Mouse (Mus musculus) T-helper 2 cell (primary cell): Measurements from ENCODE around the gene Snx14.

Experiments used
- in situ Hi-C: fragments of 300-600 bp; cut with MboI, MseI; formaldehyde crosslinking; loops from one replicate; pipeline ENCODE4 v1.15.1; 2025; ENCODE audit warnings: high pct_unique_total_duplicates

Snx14 gene

GRCm38 (mm10) chr9:88388826-88389225 is 49.9 kb downstream of the Snx14 start:
- in situ Hi-C loops: no loop called here

- in situ Hi-C loops: no loop called here
Measured at GRCm38 (mm10) chr9:88380542-88380941, 58.2 kb downstream of the Snx14 start.

GRCm38 (mm10) chr9:88380076-88380475 is 58.7 kb downstream of the Snx14 start:
- in situ Hi-C loops: no loop called here

GRCm38 (mm10) chr9:88379057-88379456 is 59.7 kb downstream of the Snx14 start:
- in situ Hi-C loops: no loop called here

GRCm38 (mm10) chr9:88377483-88377882 is 61.3 kb downstream of the Snx14 start:
- in situ Hi-C loops: no loop called here

DNA sequence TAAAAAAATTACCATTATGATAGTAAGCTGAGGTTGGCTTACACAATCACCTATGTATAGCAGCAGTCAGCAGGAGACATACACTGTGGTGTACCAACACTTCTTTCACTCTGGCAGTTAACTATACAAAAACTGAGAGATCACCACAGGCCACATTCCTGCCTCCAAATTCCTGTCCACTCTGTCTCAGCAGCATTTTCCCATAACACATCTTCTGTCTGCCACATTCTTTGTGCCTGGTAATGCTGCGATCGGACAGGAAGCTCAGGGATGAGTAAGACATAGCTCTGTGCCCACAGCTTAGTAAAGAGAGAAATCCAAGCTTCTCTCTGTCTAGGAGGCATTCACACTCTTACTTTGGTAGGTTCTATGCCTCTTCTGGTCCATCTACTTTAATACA is 65.8 kb downstream of the Snx14 start:
- in situ Hi-C loops: no loop called here

- in situ Hi-C loops: no loop called here
Measured at GRCm38 (mm10) chr9:88371201-88371600, 67.6 kb downstream of the Snx14 start.

DNA sequence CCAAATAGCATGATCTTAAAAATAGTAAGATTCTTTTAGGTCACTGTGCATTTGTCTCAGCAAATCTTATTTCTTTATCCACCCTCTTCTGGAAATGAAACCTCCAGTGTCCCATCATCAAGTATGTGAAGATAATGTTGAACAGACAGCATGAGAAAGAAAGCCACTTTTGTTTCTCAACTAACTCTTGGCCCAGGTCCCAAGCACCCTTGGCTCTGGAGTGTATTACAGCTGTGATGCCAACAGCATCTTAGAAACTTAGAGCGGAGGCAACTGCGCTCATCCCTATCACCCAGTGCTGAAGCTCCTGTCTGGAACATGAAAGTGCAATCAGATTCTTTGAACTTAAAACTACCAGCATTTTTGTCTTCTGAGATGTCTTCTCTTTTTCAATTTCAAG is 69.1 kb downstream of the Snx14 start:
- in situ Hi-C loops: loop anchor here (10.0 kb wide), 1 partner anchor 1105 kb away; no protein-coding TSS in a partner anchor

- in situ Hi-C loops: loop anchor here (10.0 kb wide), 1 partner anchor 1104 kb away; no protein-coding TSS in a partner anchor
Measured at GRCm38 (mm10) chr9:88368476-88368875, 70.3 kb downstream of the Snx14 start.

GRCm38 (mm10) chr9:88367751-88368150 is 71.0 kb downstream of the Snx14 start:
- in situ Hi-C loops: loop anchor here (10.0 kb wide), 1 partner anchor 1103 kb away; no protein-coding TSS in a partner anchor

DNA sequence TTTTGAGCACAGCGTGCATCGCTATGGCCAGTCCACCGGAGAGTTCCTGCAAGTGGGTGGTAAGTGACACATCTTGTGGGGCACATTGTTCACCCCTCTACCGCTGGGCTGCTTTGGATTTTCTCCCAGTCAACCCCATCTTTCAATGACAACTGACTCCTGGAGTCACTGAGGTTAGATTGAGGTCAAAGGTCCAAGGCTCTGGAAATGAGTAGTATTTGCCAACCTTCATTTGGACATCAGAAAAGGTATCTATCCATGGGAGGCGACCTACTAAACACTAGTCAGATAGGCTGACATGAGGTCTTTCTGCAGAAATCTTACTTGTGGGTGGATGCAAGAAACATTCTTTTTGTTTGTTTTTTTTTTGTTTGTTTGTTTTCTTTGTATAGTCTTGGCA is 71.4 kb downstream of the Snx14 start:
- in situ Hi-C loops: loop anchor here (10.0 kb wide), 1 partner anchor 1103 kb away; no protein-coding TSS in a partner anchor

GRCm38 (mm10) chr9:88366819-88367218 is 71.9 kb downstream of the Snx14 start:
- in situ Hi-C loops: loop anchor here (10.0 kb wide), 1 partner anchor 1102 kb away; no protein-coding TSS in a partner anchor

- in situ Hi-C loops: loop anchor here (10.0 kb wide), 1 partner anchor 1102 kb away; no protein-coding TSS in a partner anchor
Measured at GRCm38 (mm10) chr9:88366308-88366707, 72.5 kb downstream of the Snx14 start.

DNA sequence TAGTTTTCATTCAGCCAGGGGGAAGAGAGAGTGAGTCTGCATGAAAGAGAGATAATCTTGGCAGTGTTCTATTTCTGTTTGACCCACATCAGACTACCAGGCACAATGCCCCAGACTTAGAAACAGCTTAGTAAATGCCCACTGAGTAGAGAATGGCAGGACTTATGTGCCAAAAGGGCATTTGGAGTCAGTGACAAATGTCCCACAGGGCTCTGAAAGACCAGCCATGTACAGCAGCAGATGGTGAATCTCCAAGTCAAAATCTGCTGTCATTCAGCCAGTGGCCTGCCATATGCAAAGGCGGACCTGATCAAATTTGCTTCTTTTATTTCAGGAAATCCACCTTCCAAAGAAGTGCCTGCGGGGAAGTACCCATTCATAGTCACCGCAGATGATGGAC is 75.7 kb downstream of the Snx14 start:
- in situ Hi-C loops: loop anchor here (10.0 kb wide), 1 partner anchor 1098 kb away; no protein-coding TSS in a partner anchor

DNA sequence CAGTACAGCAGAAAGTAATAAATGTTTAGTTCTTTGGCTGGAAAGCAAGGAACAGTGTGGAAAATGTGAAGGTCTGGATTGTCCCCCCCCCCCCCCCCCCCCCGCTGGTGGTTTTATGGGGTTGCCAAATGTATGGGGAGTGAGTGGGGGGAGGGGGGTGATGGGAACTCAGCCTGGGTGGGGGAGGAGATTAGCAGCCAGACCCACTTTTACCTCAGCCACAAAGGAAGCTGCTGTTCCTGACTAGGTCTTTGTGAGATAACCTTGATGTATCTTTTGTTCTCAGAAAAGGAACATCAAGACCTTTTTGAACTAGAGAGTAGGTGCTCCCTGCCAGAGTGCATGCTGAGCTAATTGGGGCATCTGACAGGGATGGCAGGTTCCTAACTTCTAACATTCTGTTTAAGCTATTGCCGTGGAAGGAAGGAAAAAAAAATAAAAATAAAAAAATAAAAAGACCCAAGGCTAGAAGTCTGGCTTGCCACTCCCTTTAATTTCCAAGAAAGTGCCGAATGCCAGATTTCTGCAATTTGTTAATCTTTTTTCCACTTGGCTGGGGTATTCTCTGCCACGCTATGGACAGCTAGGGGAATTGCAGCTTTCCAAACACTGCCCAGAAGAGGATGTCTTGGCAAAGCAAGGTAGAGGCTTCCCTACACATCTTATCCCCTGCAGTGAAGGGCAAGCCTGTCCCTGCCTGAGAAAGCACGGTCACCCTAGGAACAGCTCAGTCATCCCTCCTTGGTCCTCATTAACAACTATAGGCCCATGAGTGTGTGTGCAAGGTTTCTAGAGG is 76.5 kb downstream of the Snx14 start:
- in situ Hi-C loops: loop anchor here (10.0 kb wide), 1 partner anchor 1097 kb away; no protein-coding TSS in a partner anchor

DNA sequence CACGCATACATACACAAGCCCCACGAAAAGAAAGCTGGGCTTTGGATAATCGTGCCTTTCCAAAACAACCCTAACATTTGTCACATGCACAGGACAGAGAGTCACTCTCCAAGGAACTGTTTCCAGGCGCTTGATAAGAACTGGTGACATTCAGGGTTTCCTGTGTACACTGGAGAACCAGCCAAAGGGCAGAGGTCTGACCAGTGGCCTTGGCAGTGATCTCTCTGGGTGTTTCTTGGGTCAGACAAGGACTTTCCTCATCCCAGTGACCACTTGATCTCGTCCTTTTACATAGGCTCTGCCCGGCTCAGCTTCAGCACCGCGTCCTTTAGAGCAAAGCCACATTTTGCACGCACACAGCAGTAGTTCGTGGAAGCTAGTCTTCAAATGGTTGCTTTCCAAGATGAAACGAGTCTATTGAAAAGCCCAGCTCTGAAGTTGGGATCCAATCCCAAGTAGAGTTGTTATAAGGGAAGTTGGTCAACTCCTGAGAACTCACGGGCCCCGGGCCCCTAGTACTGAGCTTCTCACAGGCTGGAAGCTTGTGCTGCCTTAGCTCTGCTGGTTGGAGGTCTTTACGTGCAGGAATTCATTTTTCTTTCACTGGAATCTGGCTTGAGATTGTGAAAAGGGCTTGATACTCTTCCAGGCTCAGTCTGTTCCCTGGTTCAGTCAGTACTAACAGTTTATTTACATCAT is 77.4 kb downstream of the Snx14 start:
- in situ Hi-C loops: loop anchor here (10.0 kb wide), 1 partner anchor 1097 kb away; no protein-coding TSS in a partner anchor

DNA sequence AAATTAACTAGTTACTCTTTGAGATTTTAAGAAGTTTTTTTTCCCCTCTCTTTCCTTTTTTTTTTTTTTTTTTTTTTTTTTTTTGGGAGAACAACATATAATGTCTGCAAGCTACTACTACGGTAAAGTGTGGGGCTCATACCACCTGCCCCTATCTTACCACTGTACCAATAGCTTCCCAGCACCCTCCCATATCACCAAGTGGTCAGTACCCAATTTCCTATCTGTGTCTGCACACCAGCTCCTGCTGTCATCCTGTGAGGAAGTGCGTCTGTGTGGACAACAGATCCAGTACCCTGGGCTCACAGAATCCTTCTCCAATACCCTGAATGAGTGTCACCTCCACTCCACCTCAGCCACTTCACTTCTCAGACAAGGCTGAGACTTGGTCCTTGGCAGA is 79.6 kb downstream of the Snx14 start:
- in situ Hi-C loops: no loop called here

DNA sequence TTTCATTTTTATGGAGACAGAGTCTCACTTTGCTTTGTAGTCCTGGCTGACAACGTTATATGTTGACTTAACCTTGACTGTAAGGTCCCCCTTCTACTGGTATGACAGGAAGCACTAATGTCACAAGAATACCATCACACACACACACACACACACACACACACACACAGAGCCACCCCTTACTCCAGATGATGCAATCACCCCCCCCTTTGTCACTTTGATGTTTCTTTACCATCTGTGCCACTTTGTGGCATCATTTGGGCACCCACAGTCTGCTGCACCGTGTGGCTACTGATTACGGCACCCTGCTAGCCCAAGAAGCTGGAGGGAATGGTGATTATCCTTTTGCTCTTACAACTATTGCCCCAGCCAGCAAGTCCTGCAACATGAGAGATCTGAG is 81.6 kb downstream of the Snx14 start:
- in situ Hi-C loops: no loop called here

DNA sequence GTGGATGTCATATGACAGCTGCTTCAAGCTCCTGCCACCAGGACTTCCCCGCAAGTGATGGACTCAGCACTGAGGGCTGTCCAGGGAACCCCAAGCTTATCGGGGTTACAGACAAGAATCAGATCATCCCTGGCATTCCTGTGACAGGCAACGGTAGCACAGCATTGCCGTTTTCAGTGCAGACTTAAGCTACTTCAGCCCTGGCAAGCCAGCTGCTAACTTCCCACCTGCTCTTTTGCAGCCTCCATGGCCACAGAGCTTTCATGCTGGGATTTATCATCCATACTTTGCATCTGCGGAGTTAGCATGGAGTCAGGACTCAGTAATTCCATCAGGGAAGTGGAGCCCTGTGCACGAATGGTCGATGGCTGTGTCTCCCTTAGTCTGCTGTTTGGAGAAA is 85.3 kb downstream of the Snx14 start:
- in situ Hi-C loops: no loop called here

- in situ Hi-C loops: no loop called here
Measured at GRCm38 (mm10) chr9:88352741-88353140, 86.0 kb downstream of the Snx14 start.

DNA sequence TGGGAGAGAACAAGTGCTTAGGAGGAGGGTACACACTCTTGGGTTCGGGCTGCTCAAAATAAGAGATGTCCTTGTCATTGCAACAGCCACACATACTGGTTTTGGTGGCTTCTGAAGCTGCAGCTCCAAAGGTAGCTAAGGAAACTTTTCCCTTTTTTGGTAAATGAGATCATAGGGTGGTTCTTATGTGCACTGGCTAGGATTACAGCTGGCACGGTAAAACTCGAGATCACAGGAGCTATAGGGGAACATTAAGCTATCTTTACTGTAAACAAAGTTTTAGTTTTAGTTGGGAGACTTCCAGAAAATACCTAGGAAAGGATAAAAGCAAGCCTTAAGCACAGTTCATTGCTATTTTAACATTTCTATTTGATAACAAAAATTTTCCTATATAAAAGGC is 87.6 kb downstream of the Snx14 start:
- in situ Hi-C loops: no loop called here

- in situ Hi-C loops: no loop called here
Measured at GRCm38 (mm10) chr9:88350317-88350716, 88.4 kb downstream of the Snx14 start.
